Mouse (Mus musculus): ENCODE results near the gene Crot.

DNA sequence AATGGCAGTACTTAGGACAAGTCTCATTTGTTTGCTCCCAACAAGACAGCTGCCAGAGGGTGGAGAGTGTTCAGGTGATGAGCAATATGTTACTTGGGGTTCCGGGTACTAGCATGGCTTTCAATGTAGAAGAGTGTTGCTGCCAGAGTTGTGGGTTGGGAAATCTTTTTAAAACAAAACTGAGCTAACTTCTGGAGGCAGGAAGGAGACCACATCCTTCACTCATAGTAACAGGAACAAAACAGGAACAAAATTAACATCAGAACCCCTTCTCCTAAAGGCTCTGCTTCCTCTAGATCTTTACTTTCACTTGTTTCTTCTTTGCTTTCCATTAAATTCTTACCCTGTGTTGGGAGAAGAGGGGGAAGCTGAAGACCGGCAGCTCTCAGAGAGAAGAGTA lies 43.5 kb downstream of the Crot start:
- no peak for TF ChIP-seq GATA1 (IDR thresholded peaks at IDR 0.05; ENCODE audit: low read length)
- TF ChIP-seq TAL1 (IDR thresholded peaks at IDR 0.05; ENCODE audit: low read length), result no peak

All from erythroblast, embryonic 14.5 days (primary cell).